ENCODE assay signal across 8 mouse cellular contexts in genomic region chr8:117260234-117260929, GRCm38 (mm10). TPM values are rescaled to one million over a fixed set of nuclear protein-coding genes. Genes with fewer than 3 reads are reported as not detected.
A peak's percentile ranks its signal among the peaks of the same experiment; 100 is the strongest.
DNase-seq lines count a peak whose midpoint lies in the region; ATAC-seq lines count a peak whose summit lies in the region.

No protein-coding gene starts in this region.

- no peak overlapping the region for H3K27ac ChIP-seq in heart, embryonic 12.5 days (ENCODE audit: poor library complexity, severe bottlenecking)
- H3K27ac ChIP-seq in heart, embryonic 10.5 days: no peak overlapping the region; the same call in 1 of the 2 replicates
- peak overlapping the region; percentile 91 for H3K27ac ChIP-seq in forebrain, embryonic 15.5 days (replicated peaks)
- H3K27ac ChIP-seq in neural tube, embryonic 13.5 days (replicated peaks): peak overlapping the region; percentile 97

- no peak for DNase-seq in heart, embryonic 10.5 days (ENCODE audit: low spot score)
- peak; percentile 87 to 92 for DNase-seq in kidney, postnatal 36 days
- DNase-seq in cerebellum, adult 11-12 months: no peak
- no peak for DNase-seq in left cerebral cortex, postnatal 36 days (ENCODE audit: low spot score in 2 of 2)

- no peaks in the 10 kb centered on the region for H3K36me3 ChIP-seq in heart, embryonic 12.5 days
- no peaks in the 10 kb centered on the region for H3K36me3 ChIP-seq in heart, embryonic 10.5 days
- no peaks in the 10 kb centered on the region for H3K36me3 ChIP-seq in forebrain, embryonic 15.5 days
- H3K36me3 ChIP-seq in neural tube, embryonic 13.5 days: no peaks in the 10 kb centered on the region

- H3K9ac ChIP-seq in heart, embryonic 12.5 days: 0 out of 2 replicates have a peak overlapping the region, but pooled peaks have one; percentile 44
- peak overlapping the region; percentile 79 for H3K9ac ChIP-seq in forebrain, embryonic 15.5 days (replicated peaks)
- H3K9ac ChIP-seq in neural tube, embryonic 13.5 days: peak overlapping the region; percentile 98

- peak overlapping the region; percentile 91 for H3K4me2 ChIP-seq in heart, embryonic 12.5 days
- peak overlapping the region; percentile 90 for H3K4me2 ChIP-seq in forebrain, embryonic 15.5 days (replicated peaks)
- H3K4me2 ChIP-seq in neural tube, embryonic 13.5 days: peak overlapping the region; percentile 89

- H3K4me3 ChIP-seq in heart, embryonic 12.5 days: no peak overlapping the region
- no peak overlapping the region for H3K4me3 ChIP-seq in heart, embryonic 10.5 days
- H3K4me3 ChIP-seq in forebrain, embryonic 15.5 days: peak overlapping the region; percentile 73
- peak overlapping the region; percentile 89 for H3K4me3 ChIP-seq in neural tube, embryonic 13.5 days

- no peak for ATAC-seq in heart, embryonic 12.5 days (ENCODE audit: insufficient number of reproducible peaks, low FRiP score)
- ATAC-seq in forebrain, embryonic 15.5 days (replicated peaks): no peak
- ATAC-seq in neural tube, embryonic 13.5 days (ENCODE audit: low read depth): no peak
- no peak for ATAC-seq in frontal cortex, adult (ENCODE audit: low TSS enrichment)

- 57% methylated on average over 14 of the region's 14 CpGs for WGBS in heart, embryonic 12.5 days
- WGBS in heart, embryonic 10.5 days: 51% methylated on average over 14 of the region's 14 CpGs
- WGBS in forebrain, embryonic 15.5 days: 10% methylated on average over 14 of the region's 14 CpGs
- WGBS in neural tube, embryonic 13.5 days: 10% methylated on average over 14 of the region's 14 CpGs

- intact Hi-C loops in left cerebral cortex, postnatal 36 days (cut with DNase I): no loop called here

- peaks cover 62% of the 10 kb centered on the region for H3K4me1 ChIP-seq in heart, embryonic 12.5 days (replicated peaks)
- peaks cover 64% of the 10 kb centered on the region for H3K4me1 ChIP-seq in heart, embryonic 10.5 days
- H3K4me1 ChIP-seq in forebrain, embryonic 15.5 days: peaks cover 46% of the 10 kb centered on the region
- peaks cover 68% of the 10 kb centered on the region for H3K4me1 ChIP-seq in neural tube, embryonic 13.5 days (replicated peaks)

- H3K9me3 ChIP-seq in heart, embryonic 12.5 days (replicated peaks): no peaks in the 10 kb centered on the region
- no peaks in the 10 kb centered on the region for H3K9me3 ChIP-seq in heart, embryonic 10.5 days
- no peaks in the 10 kb centered on the region for H3K9me3 ChIP-seq in forebrain, embryonic 15.5 days
- no peaks in the 10 kb centered on the region for H3K9me3 ChIP-seq in neural tube, embryonic 13.5 days

- no peaks in the 10 kb centered on the region for H3K27me3 ChIP-seq in heart, embryonic 12.5 days (replicated peaks)
- no peaks in the 10 kb centered on the region for H3K27me3 ChIP-seq in heart, embryonic 10.5 days (ENCODE audit: insufficient read depth, poor library complexity, severe bottlenecking)
- no peaks in the 10 kb centered on the region for H3K27me3 ChIP-seq in forebrain, embryonic 15.5 days
- H3K27me3 ChIP-seq in neural tube, embryonic 13.5 days: no peaks in the 10 kb centered on the region

RNA-seq across cellular contexts. Expression of gene Cmip, which starts 3.5 kb away (rescaled TPM):
- polyA plus RNA-seq in heart, embryonic 12.5 days (2016; fragmentation: Nextera tagmentation; extraction: Ambion mirVana): 9.7 and 10.5 TPM in 2 replicates
- polyA plus RNA-seq in heart, embryonic 10.5 days (2016; fragmentation: Nextera tagmentation; extraction: Ambion mirVana): 6.4 and 8.3 TPM in 2 replicates
- 83.8 and 113 TPM in 2 replicates for polyA plus RNA-seq in forebrain, embryonic 15.5 days (2015; fragmentation: Nextera tagmentation; extraction: Ambion mirVana)
- 106 and 115 TPM in 2 replicates for polyA plus RNA-seq in neural tube, embryonic 13.5 days (2015; fragmentation: Nextera tagmentation; extraction: Ambion mirVana)
- total RNA-seq in left cerebral cortex, postnatal 36 days (2021): 100 to 1,000 TPM; 333 to 339 TPM

Comparison
In these comparisons a context has a peak if more than half of its experiments do, and no peak if none do; other contexts are left out.
1. H3K27ac ChIP-seq: peak in forebrain, embryonic 15.5 days (single experiment) and neural tube, embryonic 13.5 days (single experiment); none in heart, embryonic 12.5 days (single experiment) and heart, embryonic 10.5 days (single experiment).
2. H3K4me3 ChIP-seq: peak in forebrain, embryonic 15.5 days (single experiment) and neural tube, embryonic 13.5 days (single experiment); none in heart, embryonic 12.5 days (single experiment) and heart, embryonic 10.5 days (single experiment).
3. H3K9ac ChIP-seq: peak in every context shown above with its lines; median percentile 98 in neural tube, embryonic 13.5 days; 79 in forebrain, embryonic 15.5 days; 44 in heart, embryonic 12.5 days.
4. DNase-seq: peak in kidney, postnatal 36 days (2 of 2); none in heart, embryonic 10.5 days (single experiment), cerebellum, adult 11-12 months (single experiment) and left cerebral cortex, postnatal 36 days (0 of 2).
5. Peak in every context shown above with its lines, with median percentiles within 50 percentile points of each other: H3K4me2 ChIP-seq.